Mouse (Mus musculus) embryonic facial prominence, embryonic 12.5 days (tissue): Measurements from ENCODE around the gene Olfr204. TPM values are rescaled to one million over a fixed set of nuclear protein-coding genes. Genes with fewer than 3 reads are reported as not detected.

Experiments used
- polyA plus RNA-seq: library from polyadenylated mRNA; unstranded; fragments of >200 nt; fragmentation: Nextera tagmentation; extraction: Ambion mirVana; gene quantifications from 2 replicates; pipeline ENCODE4 v1.2.1, GENCODE M21; 2016

The Olfr204 gene
- polyA plus RNA-seq, 1 experiment from 2014 or later: not detected

Other genes with a start within 250 kb of the Olfr204 start
- gene Olfr190, start 240.2 kb downstream of the Olfr204 start, polyA plus RNA-seq: not detected in 2 replicates
- not detected in 2 replicates for gene Olfr191, start 228.4 kb downstream of the Olfr204 start, polyA plus RNA-seq
- gene Olfr193, start 206.4 kb downstream of the Olfr204 start, polyA plus RNA-seq: not detected in 2 replicates
- gene Olfr194, start 197.2 kb downstream of the Olfr204 start, polyA plus RNA-seq: not detected in 2 replicates
- gene Olfr195, start 171.2 kb downstream of the Olfr204 start, polyA plus RNA-seq: not detected in 2 replicates
- not detected in 2 replicates for gene Olfr196, start 147.8 kb downstream of the Olfr204 start, polyA plus RNA-seq
- not detected in 2 replicates for gene Olfr198, start 114.7 kb downstream of the Olfr204 start, polyA plus RNA-seq
- gene Olfr199, start 98.5 kb downstream of the Olfr204 start, polyA plus RNA-seq: not detected in 2 replicates
- not detected in 2 replicates for gene Olfr201, start 45.6 kb downstream of the Olfr204 start, polyA plus RNA-seq
- gene Olfr202, start 31.5 kb downstream of the Olfr204 start, polyA plus RNA-seq: not detected in 2 replicates
- gene Olfr203, start 19.4 kb downstream of the Olfr204 start, polyA plus RNA-seq: not detected in 2 replicates
- not detected in 2 replicates for gene Olfr205, start 12.9 kb upstream of the Olfr204 start, polyA plus RNA-seq
- not detected in 2 replicates for gene Olfr206, start 31.0 kb upstream of the Olfr204 start, polyA plus RNA-seq
- not detected in 2 replicates for gene Olfr209, start 45.7 kb upstream of the Olfr204 start, polyA plus RNA-seq
- 0.12 TPM in 1 of 2 replicates, not detected in the other for gene Gabrr3, start 89.1 kb upstream of the Olfr204 start, polyA plus RNA-seq
- gene Riox2, start 153.5 kb upstream of the Olfr204 start, polyA plus RNA-seq: 33.4 and 35.8 TPM in 2 replicates